Mouse (Mus musculus): ENCODE data around the gene Barx1. TPM values are rescaled to one million over a fixed set of nuclear protein-coding genes. Genes with fewer than 3 reads are reported as not detected.
A peak's percentile ranks its signal among the peaks of the same experiment; 100 is the strongest.

The Barx1 gene
- polyA plus RNA-seq, 2 experiments, result 0.11 to 0.49 TPM

DNA sequence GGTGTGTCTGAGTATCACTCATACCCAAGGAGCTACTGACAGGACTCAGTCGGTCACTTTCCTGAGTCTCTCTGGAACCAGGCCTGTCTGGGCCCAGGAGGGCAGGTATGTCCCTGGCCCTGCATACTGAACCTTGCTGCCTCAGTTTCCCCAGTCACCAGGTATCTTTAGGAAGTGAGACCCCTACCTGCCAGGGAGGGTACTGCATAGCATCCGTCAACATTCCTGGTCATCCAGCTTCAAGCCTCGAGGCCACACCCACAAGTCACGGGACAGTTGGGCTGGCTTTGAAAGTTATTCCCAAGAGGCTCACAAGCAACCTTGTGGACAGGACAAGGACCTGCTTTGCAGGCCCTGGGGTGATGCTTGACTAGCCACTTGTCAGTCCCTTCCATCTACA lies 53.3 kb downstream of the Barx1 start:
- Histone ChIP-seq H3K4me1 (replicated peaks; ENCODE audit: control insufficient read depth in 2 of 2, insufficient read depth in 2 of 2, low read length in 1 of 2) (no peaks in the 10 kb centered on the region), H3K9ac (replicated peaks) (no peak overlapping the region), H3K27me3 (ENCODE audit: control insufficient read depth, insufficient read depth, low read length) (no peaks in the 10 kb centered on the region), H3K9me3 (ENCODE audit: control insufficient read depth, low read length) (no peaks in the 10 kb centered on the region), H3K4me2 (ENCODE audit: low read depth) (no peak overlapping the region), H3K36me3 (replicated peaks; ENCODE audit: control insufficient read depth, insufficient read depth, low read depth) (no peaks in the 10 kb centered on the region), H3K27ac (no peak overlapping the region), H3K4me3 (ENCODE audit: insufficient read depth in 1 of 2, low read depth in 2 of 2, low read length in 2 of 2) (no peak overlapping the region)
- 40% methylated on average over 4 of the region's 4 CpGs for WGBS (ENCODE audit: insufficient replicate concordance)
- no peak for ATAC-seq (ENCODE audit: insufficient read depth)
- TF ChIP-seq EP300 (IDR thresholded peaks at IDR 0.05; ENCODE audit: low read depth) (no peak), CTCF (IDR thresholded peaks at IDR 0.05; ENCODE audit: low read depth) (peak; percentile 74)
- DNase-seq (ENCODE audit: low read depth in 3 of 3, low spot score in 3 of 3), result no peak

Other genes with a start within 250 kb of the Barx1 start
- gene Zfp169, start 149.5 kb upstream of the Barx1 start, polyA plus RNA-seq (2012; rRNA removed), result 1.8 and 2.1 TPM in 2 replicates
- 0.86 and 0.87 TPM in 2 replicates for gene Zfp169, start 149.5 kb upstream of the Barx1 start, polyA plus RNA-seq (2014; fragmentation: Nextera tagmentation; extraction: Ambion mirVana)
- 0.06 and 0.35 TPM in 2 replicates for gene A830005F24Rik, start 149.4 kb upstream of the Barx1 start, polyA plus RNA-seq (2012; rRNA removed)
- gene A830005F24Rik, start 149.4 kb upstream of the Barx1 start, polyA plus RNA-seq (2014; fragmentation: Nextera tagmentation; extraction: Ambion mirVana), result 0.30 and 0.43 TPM in 2 replicates
- gene Ptpdc1, start 37.3 kb upstream of the Barx1 start, polyA plus RNA-seq (2012; rRNA removed), result 0.21 and 0.33 TPM in 2 replicates
- 0.27 and 0.40 TPM in 2 replicates for gene Ptpdc1, start 37.3 kb upstream of the Barx1 start, polyA plus RNA-seq (2014; fragmentation: Nextera tagmentation; extraction: Ambion mirVana)
- 3.9 and 5.0 TPM in 2 replicates for gene Phf2, start 208.1 kb downstream of the Barx1 start, polyA plus RNA-seq (2012; rRNA removed)
- 2.3 and 2.4 TPM in 2 replicates for gene Phf2, start 208.1 kb downstream of the Barx1 start, polyA plus RNA-seq (2014; fragmentation: Nextera tagmentation; extraction: Ambion mirVana)

All from liver, embryonic 14.5 days (tissue).